Mouse (Mus musculus) retina, embryonic 14.5 days (tissue): ENCODE results near the gene Plxdc1.
A peak's percentile ranks its signal among the peaks of the same experiment; 100 is the strongest.
"Not testable (repeated sequence)": the region's sequence is repeated elsewhere in the genome, so short reads cannot be mapped to it uniquely, and the experiment has no call there.

ENCODE experiments used
- DNase-seq: peaks from one replicate; pipeline ENCODE4 v3.0.0-alpha.2; 2015; ENCODE audit warnings: low spot score

Gene Plxdc1

DNA sequence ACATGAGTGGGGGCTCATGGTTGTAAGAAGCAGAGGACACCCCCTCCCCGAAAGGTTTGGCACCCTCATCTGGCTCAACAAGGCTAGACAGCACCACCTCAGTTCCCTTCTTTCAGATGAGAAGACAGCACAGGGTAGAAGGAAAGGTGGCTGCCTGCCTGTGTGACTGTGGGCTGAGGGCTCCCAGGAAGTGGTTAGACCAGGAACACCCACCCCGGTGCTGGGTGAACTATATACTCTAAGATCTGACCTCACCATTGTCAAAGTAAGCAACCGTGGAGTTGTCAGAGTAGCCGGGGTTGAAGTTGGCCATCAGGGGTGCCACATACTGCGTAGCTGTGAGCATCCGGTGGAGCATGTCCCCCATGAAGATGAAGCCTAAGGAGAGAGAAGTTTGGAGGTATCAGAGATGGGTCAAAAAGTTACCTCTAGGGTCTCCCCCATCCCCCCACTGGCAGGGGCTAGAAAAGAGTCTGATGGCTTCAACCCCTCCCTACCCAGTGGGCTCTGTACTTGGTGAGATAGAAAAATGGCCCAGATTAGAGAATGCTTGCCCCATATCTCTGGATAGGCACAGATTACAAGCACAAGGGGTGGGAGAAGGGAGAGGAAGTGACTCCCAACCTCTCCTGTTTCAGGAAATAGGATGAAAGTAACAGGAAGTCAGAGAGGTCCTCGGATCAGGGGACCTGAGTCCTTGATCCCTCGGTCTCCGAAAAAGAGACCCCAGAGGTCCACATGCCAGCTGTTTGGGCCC lies 30.9 kb downstream of the Plxdc1 start:
- DNase-seq = no peak

DNA sequence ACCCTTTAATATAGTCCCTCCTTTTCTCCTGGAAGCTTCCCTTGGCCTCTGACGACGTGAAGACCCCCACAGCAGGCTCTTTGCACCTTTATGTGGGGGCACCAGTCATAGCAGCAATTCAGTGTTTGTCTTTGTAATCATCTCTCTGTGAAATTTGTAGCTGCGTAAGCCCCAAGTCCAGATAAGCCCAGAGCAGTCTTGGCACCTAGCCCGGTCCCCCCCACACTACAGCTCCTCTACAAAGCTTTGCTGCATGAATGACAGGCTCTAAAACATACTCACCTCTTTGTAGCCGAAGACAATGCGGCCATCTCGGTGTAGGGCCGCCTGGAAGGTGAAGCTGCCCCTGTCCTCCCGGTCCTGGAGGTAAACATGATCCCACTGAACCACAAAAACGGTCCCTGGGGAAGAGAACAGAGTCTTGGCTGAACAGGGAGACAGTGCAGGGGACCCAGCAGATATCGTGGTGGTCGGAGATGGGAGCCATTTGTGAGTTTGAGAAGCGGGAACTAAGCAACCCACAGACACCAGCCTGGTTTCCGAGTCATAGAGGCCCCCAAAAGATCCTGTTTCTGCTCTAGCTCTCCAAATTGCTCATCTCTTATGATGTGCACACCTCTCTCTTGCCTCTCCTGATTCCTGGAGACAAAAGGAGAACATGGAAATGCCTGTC lies 31.6 kb downstream of the Plxdc1 start:
- DNase-seq = no peak

DNA sequence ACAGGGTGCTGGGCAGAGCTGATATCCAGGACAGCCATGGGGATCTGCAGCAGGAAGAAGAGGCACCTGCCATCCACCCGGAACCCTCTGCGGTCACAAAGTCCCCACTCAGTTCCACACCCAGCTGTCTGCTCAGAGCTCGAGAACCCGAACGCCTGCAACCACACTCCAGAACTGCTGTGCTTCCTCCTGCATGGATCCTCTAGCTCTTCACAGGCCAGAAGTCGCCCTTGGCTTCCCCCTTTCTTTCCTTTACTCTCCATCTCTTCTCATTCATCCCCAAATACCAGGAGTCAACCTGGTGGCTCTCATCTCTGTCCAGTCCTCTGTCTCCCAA lies 32.3 kb downstream of the Plxdc1 start:
- no peak for DNase-seq

DNA sequence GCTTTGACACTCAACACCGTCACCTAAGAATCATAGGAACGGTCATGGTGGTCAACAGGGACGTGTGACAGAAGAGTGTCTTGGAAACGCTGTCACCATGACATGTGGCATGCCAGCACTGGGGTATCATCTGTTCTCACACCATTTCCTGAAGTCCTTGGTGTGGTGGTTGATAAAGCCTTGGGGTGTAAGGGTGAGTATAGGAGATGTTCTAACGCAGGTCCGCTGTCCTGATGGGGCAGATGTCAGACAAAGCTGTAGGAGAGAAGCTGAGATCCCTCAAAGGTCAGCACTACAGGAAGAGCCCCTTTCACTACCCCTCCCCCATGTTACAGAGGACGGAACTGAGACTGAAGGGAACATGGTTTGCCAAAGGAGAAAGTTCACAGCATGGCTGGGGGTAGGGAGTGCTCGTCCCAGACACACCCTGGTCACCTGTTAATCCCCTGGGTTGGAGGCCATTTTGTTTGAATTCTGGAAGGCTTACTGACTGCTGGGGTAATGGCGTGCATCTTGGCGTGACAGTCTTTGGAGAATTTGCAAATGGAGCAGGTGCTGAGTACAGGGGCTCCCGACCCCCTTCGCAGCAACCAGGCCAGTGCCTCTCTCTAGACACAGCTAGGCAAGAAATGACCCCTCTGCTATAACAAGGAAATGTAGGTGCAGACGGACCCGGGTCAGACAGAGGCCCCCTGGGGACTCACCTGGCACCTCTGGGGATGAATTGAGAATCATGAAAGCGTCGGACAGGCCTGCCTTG lies 32.9 kb downstream of the Plxdc1 start:
- no peak for DNase-seq

GRCm38 (mm10) chr11:97952367-97953006 lies 33.8 kb downstream of the Plxdc1 start:
- DNase-seq = no peak

DNA sequence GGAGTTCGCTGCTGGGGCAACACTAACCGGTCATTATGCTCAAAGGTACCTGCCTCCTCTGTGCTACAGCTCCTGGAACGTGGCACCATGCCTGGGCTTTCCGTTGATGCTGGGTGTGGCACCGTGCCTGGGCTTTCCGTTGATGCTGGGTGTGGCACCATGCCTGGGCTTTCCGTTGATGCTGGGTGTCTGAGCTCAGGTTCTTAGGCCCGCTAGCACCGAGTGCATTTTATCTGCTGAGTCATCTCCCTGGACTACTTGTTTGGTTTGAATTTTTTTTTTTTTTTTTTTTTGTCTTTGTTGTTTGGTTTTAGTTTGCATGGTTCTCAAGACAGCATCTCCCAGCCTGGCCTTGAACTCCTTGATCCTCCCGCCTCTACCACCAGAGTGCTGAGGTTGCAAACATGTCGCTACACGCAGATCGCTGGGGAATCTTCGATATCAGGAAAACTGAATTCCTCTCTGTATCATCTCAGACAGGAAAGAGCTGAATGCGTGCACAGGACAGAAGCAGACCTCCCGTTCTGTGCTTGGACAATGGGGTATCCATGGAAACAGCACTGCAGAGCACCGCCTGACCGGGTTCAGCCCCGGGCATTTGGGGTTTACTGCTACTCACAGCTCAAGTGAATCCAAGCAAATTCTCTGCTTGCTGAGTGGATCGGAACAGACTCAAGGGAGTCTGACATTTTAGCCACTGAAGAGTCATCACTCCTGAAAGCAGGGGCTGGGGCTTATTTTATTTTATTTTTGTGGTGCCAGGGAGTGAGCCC lies 36.4 kb downstream of the Plxdc1 start:
- peak; percentile 75 for DNase-seq

DNA sequence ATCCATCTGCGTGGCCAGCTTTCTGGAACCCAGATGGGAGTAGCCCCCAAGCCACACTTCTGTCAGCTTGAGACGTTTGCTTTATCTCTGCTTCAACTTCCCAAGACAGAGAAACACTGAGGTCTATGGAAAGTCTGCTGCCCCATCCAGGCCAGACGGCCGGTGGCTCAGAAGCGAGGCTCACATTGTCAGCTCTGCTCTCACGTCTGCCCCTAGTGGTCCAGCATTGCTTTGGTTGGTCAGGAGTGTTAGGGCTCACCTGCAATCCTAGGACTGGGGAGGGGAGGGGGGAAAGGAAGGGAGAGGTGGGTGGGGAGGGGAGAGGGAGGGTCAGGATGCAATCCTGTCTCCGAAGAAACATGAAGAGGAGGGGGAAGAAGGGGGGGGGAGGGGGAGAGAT lies 38.8 kb downstream of the Plxdc1 start:
- peak; percentile 79 for DNase-seq

- DNase-seq = not testable (repeated sequence)
Observed at GRCm38 (mm10) chr11:97945738-97946289, 40.4 kb downstream of the Plxdc1 start.

DNA sequence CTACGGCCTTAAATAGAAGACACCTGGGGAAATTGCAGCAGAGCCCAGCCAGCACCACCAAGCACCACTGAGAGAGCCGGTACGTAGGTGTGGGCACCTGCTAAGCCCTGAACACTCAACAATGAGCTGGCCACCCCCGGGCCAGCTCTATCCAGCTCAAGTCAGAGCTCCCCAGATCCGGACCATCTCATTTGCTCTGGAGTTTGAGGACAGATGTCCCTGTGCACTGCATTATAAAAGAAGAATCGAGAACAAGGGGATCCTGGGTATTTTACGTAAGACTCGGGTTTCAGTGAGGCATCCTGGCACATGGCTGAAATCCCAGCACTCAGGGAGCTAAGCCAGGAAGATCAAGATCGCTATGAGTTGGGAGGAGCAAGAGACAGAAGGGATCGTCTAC lies 41.2 kb downstream of the Plxdc1 start:
- DNase-seq = no peak

DNA sequence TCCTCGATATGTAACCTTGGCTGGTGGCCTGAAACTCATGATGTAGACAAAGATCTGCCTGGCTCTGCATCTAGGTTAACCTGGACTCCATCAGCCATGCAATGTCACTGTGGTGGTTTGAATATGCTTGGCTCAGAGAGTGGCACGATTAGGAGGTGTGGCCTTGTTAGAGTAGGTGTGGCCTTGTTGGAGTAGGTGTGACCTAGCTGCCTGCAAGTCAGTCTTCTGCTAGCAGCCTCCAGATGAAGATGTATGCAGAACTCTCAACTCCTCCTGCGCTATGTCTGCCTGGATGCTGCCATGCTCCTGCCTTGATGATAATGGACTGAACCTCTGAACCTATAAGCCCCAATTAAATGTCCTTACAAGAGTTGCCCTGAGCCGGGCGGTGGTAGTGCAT lies 43.0 kb downstream of the Plxdc1 start:
- DNase-seq = no peak

DNA sequence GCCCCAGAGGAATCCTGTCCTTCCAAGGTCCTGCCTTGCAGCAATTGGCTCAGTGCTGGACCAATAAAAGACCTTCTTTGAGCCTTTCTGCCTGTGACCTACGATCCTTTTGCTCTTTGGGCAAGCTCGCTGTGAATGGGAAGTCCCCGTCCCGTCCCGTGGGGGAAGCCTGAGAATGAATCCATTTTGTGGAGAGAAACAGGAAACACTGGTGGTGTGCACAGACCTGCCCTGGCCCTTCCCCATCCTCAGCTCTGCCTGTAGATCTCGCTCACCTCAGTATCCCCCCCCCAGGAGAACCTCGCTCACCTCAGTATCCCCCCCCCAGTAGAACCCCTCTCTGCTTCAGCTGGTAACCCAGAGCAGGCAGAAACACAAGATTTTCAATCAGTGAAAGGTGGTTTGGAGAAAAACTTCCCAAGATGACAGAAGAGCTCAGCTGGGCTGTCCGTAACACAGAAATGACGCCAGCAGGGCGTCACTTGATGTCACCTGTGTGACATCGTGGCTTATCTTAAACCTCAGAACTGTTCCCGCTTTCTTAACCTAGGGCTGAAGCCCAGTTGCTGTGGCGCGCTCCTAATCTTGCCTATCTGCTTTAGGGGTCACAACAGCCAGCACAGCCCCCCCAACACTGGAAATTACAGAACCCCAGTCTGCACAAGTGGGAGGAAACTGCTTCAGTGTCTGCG lies 43.7 kb downstream of the Plxdc1 start:
- DNase-seq = no peak

GRCm38 (mm10) chr11:97937469-97938105 lies 48.7 kb downstream of the Plxdc1 start:
- no peak for DNase-seq

DNA sequence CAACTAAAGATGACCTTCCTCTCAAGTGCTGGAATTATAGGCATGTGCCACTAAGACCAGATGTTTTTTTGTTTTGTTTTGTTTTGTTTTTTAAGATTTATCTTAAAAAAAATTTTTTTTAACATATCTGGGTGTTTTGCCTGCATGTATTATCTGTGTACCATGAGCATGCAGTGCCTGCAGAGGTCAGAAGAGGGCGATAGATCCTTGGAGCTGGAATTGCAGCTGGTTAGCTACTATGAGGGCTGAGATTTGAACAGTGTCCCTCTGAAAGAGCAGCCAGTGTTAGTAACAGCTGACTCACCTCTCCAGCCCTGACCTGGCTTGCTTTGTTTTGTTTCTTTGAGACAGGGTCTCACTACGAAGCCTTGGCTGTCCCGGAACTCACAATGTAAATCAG lies 49.5 kb downstream of the Plxdc1 start:
- DNase-seq = peak; percentile 79

DNA sequence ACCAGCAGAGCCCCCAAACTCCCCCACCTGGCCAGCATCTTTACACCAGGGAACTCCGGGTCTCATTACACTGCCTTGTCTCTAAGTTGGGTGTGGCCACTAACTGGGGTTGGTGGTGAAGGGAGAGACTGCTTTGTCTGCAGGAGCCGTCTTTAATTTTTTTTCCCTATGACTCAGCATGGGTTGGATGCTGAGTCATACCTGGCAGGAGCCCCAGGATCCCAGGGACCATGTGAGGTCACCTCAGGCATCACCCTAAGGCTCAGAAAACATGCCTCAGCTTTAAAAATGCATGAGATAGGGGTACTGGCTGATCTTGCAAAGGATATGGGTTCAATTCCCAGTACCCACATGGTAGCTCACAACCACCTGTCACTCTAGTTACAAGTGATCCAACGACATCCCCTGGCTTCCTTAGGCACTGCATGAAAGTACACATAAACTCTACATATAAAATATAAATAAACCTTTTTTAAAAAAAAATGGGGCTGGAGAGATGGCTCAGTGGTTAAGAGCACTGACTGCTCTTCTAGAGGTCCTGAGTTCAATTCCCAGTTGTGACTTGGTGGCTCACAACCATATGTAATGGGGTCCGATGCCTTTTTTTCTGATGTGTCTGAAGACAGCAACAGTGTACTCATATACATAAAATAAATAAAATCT lies 50.2 kb downstream of the Plxdc1 start:
- DNase-seq = no peak

GRCm38 (mm10) chr11:97933553-97933952 lies 52.7 kb downstream of the Plxdc1 start:
- DNase-seq = no peak

DNA sequence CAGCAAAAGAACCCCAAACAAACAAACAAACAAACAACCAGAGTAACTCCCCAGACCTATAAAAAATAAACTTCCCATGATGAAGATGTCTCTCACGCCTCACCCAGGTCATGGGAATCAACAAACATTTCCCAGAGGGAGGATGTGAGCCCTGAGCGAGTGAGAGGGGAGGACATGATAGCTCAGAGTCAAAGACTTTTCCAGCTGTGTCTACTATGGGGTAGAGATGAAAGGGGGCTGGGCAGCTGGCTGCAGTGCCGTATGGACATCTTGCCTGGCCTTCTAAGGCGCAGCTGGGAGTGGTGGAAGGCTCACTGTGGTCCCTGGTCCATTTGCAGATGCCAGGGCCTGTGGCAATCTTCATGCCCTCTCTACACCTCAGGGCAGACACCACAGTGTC lies 57.3 kb downstream of the Plxdc1 start:
- no peak for DNase-seq

- no peak for DNase-seq
Observed at GRCm38 (mm10) chr11:97924217-97924616, 62.0 kb downstream of the Plxdc1 start.

DNA sequence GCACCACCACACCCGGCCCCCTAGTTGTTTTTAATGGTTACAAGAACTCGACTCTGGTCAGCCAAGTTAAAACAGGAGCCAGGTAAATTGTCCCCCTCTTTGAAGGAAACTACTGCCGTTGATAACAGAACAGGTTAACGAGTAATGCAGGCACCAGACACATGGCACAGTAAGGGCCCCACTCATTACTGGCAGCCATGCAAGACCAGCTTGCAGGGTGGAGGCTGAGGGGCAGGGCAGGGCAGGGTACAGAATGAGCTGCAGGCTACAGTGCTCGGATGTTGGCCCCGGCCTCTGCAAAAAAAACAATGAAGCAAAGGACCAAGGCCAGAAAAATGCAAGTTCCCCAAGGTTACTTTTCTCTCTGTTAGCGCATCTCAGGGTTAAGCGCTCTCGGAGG lies 62.6 kb downstream of the Plxdc1 start:
- DNase-seq = no peak

GRCm38 (mm10) chr11:97915974-97916503 lies 70.2 kb downstream of the Plxdc1 start:
- no peak for DNase-seq

GRCm38 (mm10) chr11:97915471-97915870 lies 70.8 kb downstream of the Plxdc1 start:
- DNase-seq = no peak
